Mouse (Mus musculus) right cerebral cortex, postnatal 36 days (tissue): ENCODE data around the gene Ninj2.

Source experiments
- DNase-seq, 2 experiments: peaks; one replicate each; pipeline ENCODE4 v3.0.0; 2022; ENCODE audit warnings: low spot score in 2 of 2, mixed read lengths in 1 of 2

Gene Ninj2

GRCm38 (mm10) chr6:120197964-120198363, 104.8 kb downstream of the Ninj2 start:
- DNase-seq: peak; percentile 17 to 33

GRCm38 (mm10) chr6:120199638-120200394, 106.7 kb downstream of the Ninj2 start:
- no peak for DNase-seq

- DNase-seq: no peak
These were observed 108.8 kb downstream of the Ninj2 start for GRCm38 (mm10) chr6:120201956-120202355.

GRCm38 (mm10) chr6:120202406-120202805, 109.3 kb downstream of the Ninj2 start:
- DNase-seq: no peak

GRCm38 (mm10) chr6:120206586-120206985, 113.4 kb downstream of the Ninj2 start:
- no peak for DNase-seq

GRCm38 (mm10) chr6:120211536-120211935, 118.4 kb downstream of the Ninj2 start:
- no peak for DNase-seq

- no peak for DNase-seq
These were observed 123.6 kb downstream of the Ninj2 start for GRCm38 (mm10) chr6:120216702-120217101.

GRCm38 (mm10) chr6:120219281-120219680, 126.1 kb downstream of the Ninj2 start:
- DNase-seq: no peak

GRCm38 (mm10) chr6:120222669-120223068, 129.5 kb downstream of the Ninj2 start:
- peak; percentile 14 to 21 for DNase-seq

GRCm38 (mm10) chr6:120225355-120225754, 132.2 kb downstream of the Ninj2 start:
- no peak for DNase-seq

- DNase-seq: no peak
These were observed 133.9 kb downstream of the Ninj2 start for GRCm38 (mm10) chr6:120227068-120227467.

GRCm38 (mm10) chr6:120229806-120230205, 136.7 kb downstream of the Ninj2 start:
- no peak for DNase-seq

GRCm38 (mm10) chr6:120230441-120230840, 137.3 kb downstream of the Ninj2 start:
- DNase-seq: no peak

GRCm38 (mm10) chr6:120232885-120233284, 139.7 kb downstream of the Ninj2 start:
- DNase-seq: no peak

GRCm38 (mm10) chr6:120235874-120236273, 142.7 kb downstream of the Ninj2 start:
- no peak for DNase-seq

- DNase-seq: no peak
These were observed 147.3 kb downstream of the Ninj2 start for GRCm38 (mm10) chr6:120240461-120240860.

- no peak for DNase-seq
These were observed 148.3 kb downstream of the Ninj2 start for GRCm38 (mm10) chr6:120241453-120241852.

- no peak for DNase-seq
These were observed 149.4 kb downstream of the Ninj2 start for GRCm38 (mm10) chr6:120242530-120242929.

- no peak for DNase-seq
These were observed 150.1 kb downstream of the Ninj2 start for GRCm38 (mm10) chr6:120243250-120243649.

GRCm38 (mm10) chr6:120246676-120247075, 153.5 kb downstream of the Ninj2 start:
- no peak for DNase-seq

- DNase-seq: no peak
These were observed 156.7 kb downstream of the Ninj2 start for GRCm38 (mm10) chr6:120249831-120250230.
